Mouse (Mus musculus) stomach, embryonic 14.5 days (tissue): ENCODE data around the gene Btf3. TPM values are rescaled to one million over a fixed set of nuclear protein-coding genes. Genes with fewer than 3 reads are reported as not detected.

Experiments
- ATAC-seq: fragments of 200-750 bp; cut with Nextera tagmentation; 2 replicates; pipeline ENCODE4 v1.8.0; 2017; ENCODE audit warnings: low read depth, moderate TSS enrichment; ENCODE audit not compliant: insufficient number of reproducible peaks, insufficient read depth, low FRiP score
- H3K27ac ChIP-seq: fragments of 300-500 bp; sonication (generic); 2 replicates; pipeline ENCODE4 v1.5.1; 2014; ENCODE audit warnings: mild to moderate bottlenecking, low read length, moderate library complexity, mixed read lengths
- H3K27me3 ChIP-seq: fragments of 300-500 bp; sonication (generic); 2 replicates; pipeline ENCODE4 v1.6.1; 2014; ENCODE audit warnings: low read length, control low read depth, mixed read lengths; ENCODE audit not compliant: control insufficient read depth, insufficient read depth
- H3K36me3 ChIP-seq: fragments of 300-500 bp; sonication (generic); 2 replicates; pipeline ENCODE4 v1.6.1; 2014; ENCODE audit warnings: mild to moderate bottlenecking, control low read depth, low read length, moderate library complexity, mixed read lengths; ENCODE audit not compliant: control insufficient read depth, insufficient read depth
- H3K4me1 ChIP-seq: fragments of 300-500 bp; sonication (generic); 2 replicates; pipeline ENCODE4 v1.6.1; 2014; ENCODE audit warnings: low read length, control low read depth, mixed read lengths; ENCODE audit not compliant: control insufficient read depth, insufficient read depth
- H3K4me2 ChIP-seq: fragments of 300-500 bp; sonication (generic); replicated peaks from 2 replicates; pipeline ENCODE4 v1.6.1; 2014; ENCODE audit warnings: low read depth, low read length, control low read depth
- H3K4me3 ChIP-seq: fragments of 300-500 bp; sonication (generic); 2 replicates; pipeline ENCODE4 v1.5.1; 2014; ENCODE audit warnings: low read depth, low read length, control low read depth
- H3K9ac ChIP-seq: fragments of 300-500 bp; sonication (generic); replicated peaks from 2 replicates; pipeline ENCODE4 v1.6.1; 2014; ENCODE audit warnings: low read depth, mild to moderate bottlenecking, control low read depth, low read length, moderate library complexity, mixed read lengths
- H3K9me3 ChIP-seq: fragments of 300-500 bp; sonication (generic); 2 replicates; pipeline ENCODE4 v1.6.1; 2016; ENCODE audit warnings: low read depth, low read length, control low read depth; ENCODE audit not compliant: control insufficient read depth
- WGBS: fragments of 180-500 bp; shearing (Covaris S2); extraction: QIAGEN DNeasy Blood & Tissue Kit; methylation state at CpG from one replicate; pipeline ENCODE4 v1.1.7; 2014; 5-methylcytosine and 5-hydroxymethylcytosine counted together
- polyA plus RNA-seq: library from polyadenylated mRNA; unstranded; fragments of >200 nt; fragmentation: Nextera tagmentation; extraction: Ambion mirVana; gene quantifications from 2 replicates; pipeline ENCODE4 v1.2.1, GENCODE M21; 2014

Gene Btf3
- polyA plus RNA-seq, 1 experiment from 2014 or later = 666 TPM

DNA sequence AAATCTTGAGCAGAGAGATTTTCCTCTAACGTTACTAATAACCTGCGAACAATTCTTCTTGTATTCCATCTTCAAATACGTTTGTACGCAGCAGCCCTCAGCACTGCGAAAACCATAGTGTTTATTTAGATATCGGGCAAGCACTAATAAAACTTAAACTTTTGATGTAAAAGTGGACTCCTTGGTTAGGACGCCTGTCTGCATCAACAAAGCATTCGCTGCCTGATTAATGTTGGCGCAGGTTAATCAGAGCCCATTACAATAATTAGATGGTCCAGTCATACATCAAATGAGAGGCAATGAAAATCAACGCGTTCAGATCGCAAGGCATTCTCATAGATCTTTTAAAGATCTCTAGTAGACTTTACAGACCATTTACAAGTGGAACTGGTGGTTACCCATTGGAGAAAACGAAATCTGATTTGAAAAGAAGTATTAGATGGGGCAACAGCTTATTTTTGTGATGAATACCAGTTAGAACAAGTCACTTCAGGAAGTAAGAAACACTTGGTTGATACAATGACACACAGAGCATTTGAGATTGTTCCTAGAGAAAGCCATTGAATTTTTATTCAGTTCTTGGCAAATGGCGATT is 35.7 kb upstream of the Btf3 start:
- Histone ChIP-seq H3K9me3 (no peaks in the 10 kb centered on the region), H3K4me1 (peaks cover 18% of the 10 kb centered on the region), H3K4me2 (no peak overlapping the region), H3K9ac (no peak overlapping the region), H3K36me3 (no peaks in the 10 kb centered on the region), H3K4me3 (no peak overlapping the region), H3K27ac (no peak overlapping the region), H3K27me3 (peaks cover 50% of the 10 kb centered on the region)
- 11% methylated on average over 14 of the region's 14 CpGs for WGBS
- no peak for ATAC-seq

DNA sequence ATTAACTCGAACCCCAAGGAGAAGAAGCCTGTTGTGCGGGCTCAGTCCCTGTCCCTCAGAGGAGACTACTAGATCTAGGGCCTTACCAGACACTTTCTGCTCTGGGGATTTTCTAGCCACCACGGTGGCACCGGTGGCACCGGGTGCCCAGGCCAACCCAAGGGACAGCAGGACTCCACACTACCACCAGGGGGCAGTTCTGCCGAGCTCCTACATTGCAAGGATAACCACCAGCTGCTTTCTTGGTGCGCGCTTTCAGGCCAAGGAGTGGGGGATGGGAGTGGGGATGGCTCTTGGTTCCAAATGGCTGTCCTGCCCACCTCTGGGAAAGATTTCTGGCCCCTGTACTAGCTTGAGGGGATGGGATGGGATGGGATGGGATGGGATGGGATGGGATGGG is 34.7 kb upstream of the Btf3 start:
- Histone ChIP-seq H3K9ac (no peak overlapping the region), H3K36me3 (no peaks in the 10 kb centered on the region), H3K4me2 (no peak overlapping the region), H3K27ac (no peak overlapping the region), H3K4me3 (no peak overlapping the region), H3K4me1 (peaks cover 18% of the 10 kb centered on the region), H3K27me3 (peaks cover 50% of the 10 kb centered on the region), H3K9me3 (no peaks in the 10 kb centered on the region)
- no peak for ATAC-seq
- 8% methylated on average over 8 of the region's 8 CpGs for WGBS

DNA sequence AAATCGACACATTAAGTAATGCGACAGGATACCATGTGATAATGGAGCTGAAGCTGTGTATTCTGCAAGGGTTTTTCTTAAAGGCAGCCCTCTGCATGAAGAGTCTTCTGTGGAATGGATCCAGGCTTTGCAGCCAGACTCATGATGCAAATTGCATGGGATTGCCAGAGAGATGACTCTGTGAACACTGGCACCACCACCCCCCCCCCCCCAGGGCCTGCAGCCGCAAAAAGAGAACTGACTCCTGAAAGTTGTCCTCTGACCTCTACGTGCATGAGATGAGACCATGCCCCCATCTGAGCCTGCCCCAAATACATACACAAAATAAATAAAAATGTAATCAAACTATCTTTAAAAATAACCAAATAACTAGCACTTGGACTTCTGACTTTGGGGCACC is 32.7 kb upstream of the Btf3 start:
- H3K9me3 ChIP-seq = no peaks in the 10 kb centered on the region
- H3K27me3 ChIP-seq = peaks cover 42% of the 10 kb centered on the region
- ATAC-seq = no peak
- H3K4me2 ChIP-seq = no peak overlapping the region
- H3K9ac ChIP-seq = no peak overlapping the region
- H3K27ac ChIP-seq = no peak overlapping the region
- WGBS = 78% methylated on average over 4 of the region's 4 CpGs
- H3K4me1 ChIP-seq = peaks cover 8% of the 10 kb centered on the region
- no peak overlapping the region for H3K4me3 ChIP-seq
- H3K36me3 ChIP-seq = no peaks in the 10 kb centered on the region

DNA sequence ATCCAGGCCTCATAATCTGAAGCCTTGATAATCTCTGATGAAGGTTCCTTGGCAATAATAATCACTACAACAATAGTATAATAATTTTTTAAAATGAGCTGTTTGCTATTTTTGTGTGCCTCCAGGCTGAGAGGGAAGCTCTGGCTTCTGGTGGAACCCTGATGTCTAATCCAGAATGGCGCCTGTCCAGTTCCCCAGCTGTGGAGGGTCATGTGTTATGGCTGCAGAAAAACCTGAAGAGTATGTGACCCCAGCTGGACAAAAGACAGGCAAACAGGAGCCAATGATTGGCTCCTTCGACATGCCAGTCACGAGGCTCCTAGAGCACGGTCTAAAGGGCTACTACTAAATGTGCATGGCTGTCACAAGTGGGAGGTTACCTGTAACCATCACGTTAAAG is 23.7 kb upstream of the Btf3 start:
- no peak overlapping the region for H3K4me3 ChIP-seq
- H3K4me1 ChIP-seq = no peaks in the 10 kb centered on the region
- 74% methylated on average over 5 of the region's 5 CpGs for WGBS
- no peak overlapping the region for H3K4me2 ChIP-seq
- H3K9me3 ChIP-seq = no peaks in the 10 kb centered on the region
- no peaks in the 10 kb centered on the region for H3K36me3 ChIP-seq
- no peak overlapping the region for H3K27ac ChIP-seq
- no peak for ATAC-seq
- H3K9ac ChIP-seq = no peak overlapping the region
- H3K27me3 ChIP-seq = no peaks in the 10 kb centered on the region

DNA sequence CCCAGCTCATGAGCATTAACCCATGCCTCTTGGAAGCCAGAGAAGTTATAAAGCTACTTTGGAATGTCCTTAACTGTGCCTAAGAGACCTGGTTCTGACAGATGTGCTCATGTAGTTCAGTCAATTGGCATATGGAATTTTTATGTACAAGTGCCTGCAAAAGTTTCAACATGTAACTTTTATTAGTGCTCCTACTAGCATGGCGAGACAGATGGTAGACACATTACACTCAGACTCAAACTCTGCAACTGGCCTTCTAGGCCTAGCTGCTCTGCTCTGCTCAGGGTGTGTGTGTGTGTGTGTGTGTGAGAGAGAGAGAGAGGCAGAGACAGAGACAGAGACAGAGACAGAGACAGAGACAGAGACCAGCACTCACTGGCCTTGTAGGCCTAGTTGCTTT is 19.4 kb upstream of the Btf3 start:
- H3K4me3 ChIP-seq = no peak overlapping the region
- no peak for ATAC-seq

DNA sequence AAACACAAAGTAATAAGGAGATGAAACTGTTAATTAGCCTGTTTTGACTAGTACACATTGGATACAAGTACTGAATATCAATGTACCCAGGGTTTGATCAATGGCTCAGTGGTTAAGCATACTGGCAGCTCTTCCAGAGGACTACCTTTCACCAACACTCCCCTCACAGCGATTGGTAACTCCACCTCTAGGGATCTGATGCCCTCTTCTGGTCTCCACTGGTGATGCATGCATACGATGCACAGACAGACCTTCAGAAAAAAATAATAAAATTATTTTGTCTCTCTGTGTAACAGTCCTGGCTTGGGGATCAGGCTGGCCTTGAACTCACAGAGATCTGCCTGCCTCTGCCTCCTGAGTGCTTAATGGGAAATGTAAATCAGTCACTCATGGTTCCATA is 15.3 kb upstream of the Btf3 start:
- Histone ChIP-seq H3K4me3 (no peak overlapping the region), H3K9ac (no peak overlapping the region), H3K4me2 (no peak overlapping the region), H3K9me3 (no peaks in the 10 kb centered on the region), H3K27me3 (no peaks in the 10 kb centered on the region), H3K27ac (no peak overlapping the region), H3K4me1 (no peaks in the 10 kb centered on the region), H3K36me3 (no peaks in the 10 kb centered on the region)
- 46% methylated on average over 2 of the region's 2 CpGs for WGBS
- no peak for ATAC-seq

More for the DNA sequence above, 19.4 kb upstream of the Btf3 start:
- H3K27ac ChIP-seq = no peak overlapping the region
- no peaks in the 10 kb centered on the region for H3K4me1 ChIP-seq
- H3K9ac ChIP-seq = no peak overlapping the region
- 85% methylated on average over 1 of the region's 1 CpGs for WGBS
- H3K4me2 ChIP-seq = no peak overlapping the region
- H3K27me3 ChIP-seq = no peaks in the 10 kb centered on the region
- H3K36me3 ChIP-seq = no peaks in the 10 kb centered on the region
- no peaks in the 10 kb centered on the region for H3K9me3 ChIP-seq

DNA sequence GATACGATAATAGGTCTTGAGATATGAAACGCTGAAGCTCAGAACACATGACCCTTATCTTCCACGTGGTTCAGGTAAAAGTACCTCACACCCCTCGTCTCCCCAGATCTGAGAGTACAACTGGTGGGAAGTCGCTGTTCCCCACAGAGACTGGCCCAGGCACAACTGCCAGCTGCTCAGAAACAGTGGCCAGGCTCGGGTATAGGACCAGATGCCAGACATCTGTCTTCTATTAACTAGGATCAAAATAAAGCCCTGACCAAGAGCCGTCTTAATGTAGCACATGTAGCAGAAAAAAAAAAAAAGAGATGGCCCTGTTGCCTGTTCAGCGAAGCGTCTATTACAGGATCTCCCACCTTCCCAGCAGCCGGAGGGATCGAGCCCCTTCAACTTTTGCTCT is 8.2 kb upstream of the Btf3 start:
- Histone ChIP-seq H3K4me2 (no peak overlapping the region), H3K9me3 (no peaks in the 10 kb centered on the region)

DNA sequence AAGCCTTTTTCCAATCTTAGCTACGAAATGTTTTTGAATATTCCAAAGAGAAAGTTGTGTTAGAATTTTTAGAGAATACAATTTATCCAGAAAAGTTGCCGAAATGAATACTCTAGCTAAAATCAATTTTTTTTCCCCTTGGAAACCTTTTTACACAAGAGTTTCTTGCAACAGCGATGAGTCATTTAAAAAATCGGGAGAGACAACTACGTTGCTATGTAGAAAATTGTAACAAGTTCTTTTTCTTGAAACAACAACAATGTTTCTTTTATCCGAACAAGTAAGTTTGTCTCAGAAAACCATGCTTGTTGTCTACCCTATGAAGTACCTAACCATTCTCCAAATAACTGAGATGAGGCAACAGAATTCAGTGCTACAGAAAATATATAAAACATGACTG is 1.1 kb upstream of the Btf3 start:
- H3K9ac ChIP-seq = no peak overlapping the region
- WGBS = 88% methylated on average over 6 of the region's 6 CpGs
- H3K27me3 ChIP-seq = no peaks in the 10 kb centered on the region
- no peak overlapping the region for H3K4me2 ChIP-seq
- H3K4me3 ChIP-seq = no peak overlapping the region
- no peaks in the 10 kb centered on the region; the same call in 1 of the 2 replicates for H3K36me3 ChIP-seq
- no peak for ATAC-seq
- no peak overlapping the region for H3K27ac ChIP-seq
- no peaks in the 10 kb centered on the region for H3K9me3 ChIP-seq
- H3K4me1 ChIP-seq = peaks cover 12% of the 10 kb centered on the region; the same call in 1 of the 2 replicates

More for the DNA sequence above, 8.2 kb upstream of the Btf3 start:
- Histone ChIP-seq H3K36me3 (no peaks in the 10 kb centered on the region), H3K9ac (no peak overlapping the region), H3K4me1 (no peaks in the 10 kb centered on the region), H3K27me3 (no peaks in the 10 kb centered on the region), H3K27ac (no peak overlapping the region), H3K4me3 (no peak overlapping the region)
- WGBS = 86% methylated on average over 11 of the region's 11 CpGs
- ATAC-seq = no peak

DNA sequence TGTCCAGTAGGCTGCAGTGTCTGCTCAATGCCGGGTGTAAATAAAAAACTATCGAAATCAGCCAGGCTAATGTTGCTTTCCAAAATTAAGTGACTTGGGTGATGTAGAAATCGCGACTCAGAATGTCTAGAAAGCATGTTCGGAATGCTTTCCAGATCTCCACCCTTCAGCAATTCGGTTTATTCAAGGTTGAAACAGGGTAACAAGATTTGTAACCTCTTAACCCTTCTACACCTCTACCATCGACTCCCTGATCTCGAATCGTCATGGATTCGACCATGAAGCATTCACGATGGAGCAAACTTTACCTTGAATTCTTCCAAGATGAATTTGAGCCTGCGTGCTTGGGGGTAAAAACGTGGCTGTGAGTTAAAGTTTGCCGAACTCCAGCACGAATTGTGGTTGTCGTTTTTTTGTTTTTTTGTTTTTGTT is 456 bp upstream of the Btf3 start:
- peaks cover 4% of the 10 kb centered on the region for H3K36me3 ChIP-seq
- no peaks in the 10 kb centered on the region for H3K9me3 ChIP-seq
- H3K4me3 ChIP-seq = peak overlapping the region; percentile 99
- peak; percentile 29; the same call in 1 of the 2 replicates for ATAC-seq
- peak overlapping the region; percentile 82 for H3K4me2 ChIP-seq
- WGBS = 2% methylated on average over 16 of the region's 16 CpGs
- peak overlapping the region; percentile 90 for H3K27ac ChIP-seq
- H3K9ac ChIP-seq = peak overlapping the region; percentile 99
- peaks cover 12% of the 10 kb centered on the region; the same call in 1 of the 2 replicates for H3K4me1 ChIP-seq
- no peaks in the 10 kb centered on the region for H3K27me3 ChIP-seq
